Mouse (Mus musculus) intestine, postnatal 0 days (tissue): ENCODE data around the gene Kcnk18. TPM values are rescaled to one million over a fixed set of nuclear protein-coding genes. Genes with fewer than 3 reads are reported as not detected.

Experiments used
- ATAC-seq: fragments of 200-750 bp; cut with Nextera tagmentation; 2 replicates; pipeline ENCODE4 v1.8.0; 2017; ENCODE audit warnings: mild to moderate bottlenecking, moderate TSS enrichment, moderate library complexity
- H3K27ac ChIP-seq: fragments of 300-500 bp; sonication (generic); 2 replicates; pipeline ENCODE4 v1.5.1; 2014; ENCODE audit warnings: mild to moderate bottlenecking, low read depth, low read length, moderate library complexity
- H3K27me3 ChIP-seq: fragments of 300-500 bp; sonication (generic); replicated peaks from 2 replicates; pipeline ENCODE4 v1.6.1; 2014; ENCODE audit warnings: low read length, mixed read lengths; ENCODE audit not compliant: control insufficient read depth, insufficient read depth
- H3K36me3 ChIP-seq: fragments of 300-500 bp; sonication (generic); 2 replicates; pipeline ENCODE4 v1.6.1; 2014; ENCODE audit warnings: mild to moderate bottlenecking, moderate library complexity; ENCODE audit not compliant: control insufficient read depth, insufficient read depth
- H3K4me1 ChIP-seq: fragments of 300-500 bp; sonication (generic); replicated peaks from 2 replicates; pipeline ENCODE4 v1.6.1; 2014; ENCODE audit warnings: antibody characterized with exemption, low read length, mixed read lengths; ENCODE audit not compliant: control insufficient read depth, insufficient read depth
- H3K4me2 ChIP-seq: fragments of 300-500 bp; sonication (generic); replicated peaks from 2 replicates; pipeline ENCODE4 v1.6.1; 2014; ENCODE audit warnings: low read depth, mild to moderate bottlenecking, moderate library complexity
- H3K4me3 ChIP-seq: fragments of 300-500 bp; sonication (generic); 2 replicates; pipeline ENCODE4 v1.5.1; 2014; ENCODE audit warnings: low read depth, low read length
- H3K9ac ChIP-seq: fragments of 300-500 bp; sonication (generic); 2 replicates; pipeline ENCODE4 v1.6.1; 2014; ENCODE audit warnings: mild to moderate bottlenecking, low read depth, low read length
- H3K9me3 ChIP-seq: fragments of 300-500 bp; sonication (generic); 2 replicates; pipeline ENCODE4 v1.6.1; 2016; ENCODE audit warnings: mixed run types; ENCODE audit not compliant: control insufficient read depth
- CTCF ChIP-seq: sonication (generic); IDR thresholded peaks from 2 replicates; pipeline ENCODE4 v1.5.1; 2016; ENCODE audit warnings: low read depth, mild to moderate bottlenecking, control low read depth, antibody characterized with exemption, moderate library complexity
- WGBS: fragments of 180-500 bp; shearing (Covaris S2); extraction: QIAGEN DNeasy Blood & Tissue Kit; methylation state at CpG from one replicate; pipeline ENCODE4 v1.1.7; 2014; 5-methylcytosine and 5-hydroxymethylcytosine counted together
- polyA plus RNA-seq: library from polyadenylated mRNA; unstranded; fragments of >200 nt; fragmentation: Nextera tagmentation; extraction: Ambion mirVana; gene quantifications from 2 replicates; pipeline ENCODE4 v1.2.1, GENCODE M21; 2015

Kcnk18 gene
- polyA plus RNA-seq = not detected in 2 replicates

DNA sequence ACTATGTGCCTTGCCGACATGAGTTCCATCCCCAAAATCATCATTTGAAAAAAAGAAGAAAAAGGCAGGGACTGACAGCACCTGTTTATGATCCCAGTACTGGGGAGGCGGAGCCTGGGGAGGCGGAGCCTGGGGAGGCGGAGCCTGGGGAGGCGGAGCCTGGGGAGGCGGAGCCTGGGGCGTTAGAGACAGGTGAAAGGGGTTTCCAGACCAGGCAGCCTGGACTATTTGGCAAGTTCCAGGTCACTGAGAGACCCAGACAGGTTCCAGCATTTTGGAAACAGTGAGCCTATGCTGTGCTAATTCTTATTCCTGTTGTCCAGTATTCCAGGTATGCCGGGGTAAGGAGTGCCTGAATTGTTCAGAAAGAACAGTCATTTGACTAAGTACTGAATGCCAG is at the start of gene Kcnk18:
TSS of gene Kcnk18 (plus strand) at position 224 of the 400 bp plus-strand sequence.
- H3K9me3 ChIP-seq = no peaks in the 10 kb centered on the region
- H3K9ac ChIP-seq = no peak within 1 kb of the TSS
- H3K27me3 ChIP-seq = no peaks in the 10 kb centered on the region
- 79% methylated on average over 8 of the region's 8 CpGs for WGBS
- no peak within 1 kb of the TSS for H3K4me3 ChIP-seq
- H3K4me1 ChIP-seq = no peaks in the 10 kb centered on the region
- no peak for TF ChIP-seq CTCF
- ATAC-seq = no peak
- H3K4me2 ChIP-seq = no peak within 1 kb of the TSS
- H3K27ac ChIP-seq = no peak within 1 kb of the TSS
- H3K36me3 ChIP-seq = no peaks in the 10 kb centered on the region

DNA sequence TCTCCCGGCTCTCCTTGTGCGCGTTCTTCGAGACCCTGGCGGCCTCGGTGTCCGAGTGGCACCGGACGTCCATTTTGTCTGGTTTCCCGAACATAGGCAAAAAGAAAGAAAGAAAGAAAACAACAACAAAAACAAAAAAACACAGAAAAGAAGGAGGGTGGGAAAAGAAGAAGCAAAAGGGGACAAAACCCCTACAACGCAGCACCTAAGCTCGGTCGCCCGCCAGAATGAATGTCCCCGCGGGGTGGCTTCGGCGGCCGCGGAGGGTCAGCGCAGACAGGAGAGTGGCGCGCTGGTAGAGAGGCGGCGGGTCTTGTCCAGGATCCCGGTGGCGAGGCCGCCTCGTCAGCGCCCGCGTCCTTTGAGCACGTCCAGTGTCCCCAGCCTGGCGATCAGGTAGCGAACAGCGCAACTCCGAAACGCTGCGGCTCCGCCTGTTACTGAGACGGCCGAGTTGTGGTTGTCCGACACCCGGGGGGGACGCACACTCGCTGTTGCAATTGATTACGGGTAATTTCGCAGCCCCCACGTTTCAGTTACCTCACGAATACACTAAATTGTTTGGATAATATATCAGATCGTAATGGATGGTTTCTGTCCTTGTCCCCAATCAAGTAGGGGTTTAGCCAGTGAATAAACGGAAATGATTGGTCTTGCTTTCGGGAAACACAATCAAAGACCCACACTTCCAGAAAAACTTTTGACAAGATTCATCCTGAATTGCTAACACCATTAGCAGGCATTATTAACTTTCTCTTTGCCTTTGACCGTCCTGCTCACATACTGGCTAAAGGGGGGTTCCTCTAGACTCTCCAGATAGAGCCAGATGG is 48.9 kb upstream of the Kcnk18 start, which contains the start of gene Vax1:
TSS of gene Vax1 (minus strand) at position 121 of the 830 bp plus-strand sequence.
- H3K36me3 ChIP-seq = no peaks in the 10 kb centered on the region
- H3K27me3 ChIP-seq = peaks cover 92% of the 10 kb centered on the region
- no peak for TF ChIP-seq CTCF
- H3K4me1 ChIP-seq = peaks cover 7% of the 10 kb centered on the region; the same call in 1 of the 2 replicates
- under 1% methylated on average over 54 of the region's 54 CpGs for WGBS
- H3K4me3 ChIP-seq = peak within 1 kb of the TSS; percentile 39
- H3K4me2 ChIP-seq = peak within 1 kb of the TSS; percentile 59
- no peak within 1 kb of the TSS for H3K27ac ChIP-seq
- ATAC-seq = no peak
- H3K9ac ChIP-seq = no peak within 1 kb of the TSS
- H3K9me3 ChIP-seq = no peaks in the 10 kb centered on the region

DNA sequence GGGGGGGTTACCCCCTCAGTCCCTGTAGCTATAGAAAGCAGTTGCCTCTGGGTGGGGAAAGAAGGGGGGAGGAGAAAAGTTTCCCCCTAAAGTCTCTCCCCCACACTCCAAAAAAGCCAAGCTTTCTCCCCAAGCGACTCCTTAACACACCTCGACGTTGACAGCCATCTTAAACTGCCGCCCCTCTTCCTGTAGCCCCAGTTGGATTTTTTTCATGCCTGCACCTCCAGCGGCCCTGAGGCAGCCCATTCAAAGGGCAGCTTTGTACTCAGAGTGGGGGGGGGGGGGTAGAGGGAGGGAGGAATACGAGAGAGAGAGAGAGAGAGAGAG is 48.3 kb upstream of the Kcnk18 start:
- Histone ChIP-seq H3K27ac (no peak overlapping the region), H3K4me1 (peaks cover 7% of the 10 kb centered on the region; the same call in 1 of the 2 replicates), H3K36me3 (no peaks in the 10 kb centered on the region), H3K27me3 (peaks cover 93% of the 10 kb centered on the region), H3K9me3 (no peaks in the 10 kb centered on the region), H3K9ac (no peak overlapping the region), H3K4me3 (0 out of 2 replicates have a peak overlapping the region, but pooled peaks have one; percentile 39), H3K4me2 (no peak overlapping the region)
- ATAC-seq = no peak
- WGBS = 4% methylated on average over 6 of the region's 6 CpGs
- TF ChIP-seq CTCF = no peak

DNA sequence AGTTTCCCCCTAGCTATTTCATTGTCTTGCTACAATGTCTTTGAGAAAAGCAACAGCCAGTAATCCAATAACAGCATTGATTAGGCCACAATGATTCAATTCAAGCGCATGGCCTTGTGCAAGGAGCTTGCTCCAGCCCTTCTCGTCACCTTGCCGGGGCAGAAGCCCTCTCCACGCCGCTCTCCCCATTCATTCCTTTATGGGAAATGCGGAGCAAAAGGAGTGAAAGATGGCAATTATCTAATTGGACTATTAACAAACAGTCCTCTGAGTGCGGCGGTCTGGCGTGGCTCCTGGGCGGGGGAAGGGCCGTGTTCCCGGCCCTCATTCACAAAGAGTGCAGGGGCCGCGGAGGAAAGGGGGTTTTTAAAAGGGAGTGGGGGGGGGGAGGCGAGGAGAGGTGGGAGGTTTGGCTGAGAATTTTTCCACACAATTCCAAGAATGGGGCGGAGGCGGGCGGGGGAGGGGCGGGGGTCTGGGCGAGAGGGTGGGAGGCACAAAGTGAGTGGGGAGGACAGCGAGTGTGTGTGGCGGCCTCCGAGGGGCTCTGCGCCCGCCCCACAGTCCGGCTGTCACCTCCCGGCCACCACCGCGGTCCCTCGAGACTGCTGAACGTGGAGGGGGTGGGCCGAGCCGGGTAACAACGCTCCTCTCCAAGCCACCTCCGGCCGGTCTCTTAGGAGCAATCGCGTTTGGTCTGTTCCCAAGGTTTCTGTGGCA is 47.7 kb upstream of the Kcnk18 start:
- H3K4me1 ChIP-seq = peaks cover 5% of the 10 kb centered on the region; the same call in 1 of the 2 replicates
- ATAC-seq = no peak
- no peaks in the 10 kb centered on the region for H3K36me3 ChIP-seq
- TF ChIP-seq CTCF = no peak
- H3K9ac ChIP-seq = no peak overlapping the region
- peaks cover 93% of the 10 kb centered on the region for H3K27me3 ChIP-seq
- H3K9me3 ChIP-seq = no peaks in the 10 kb centered on the region
- no peak overlapping the region for H3K27ac ChIP-seq
- 2% methylated on average over 32 of the region's 38 CpGs for WGBS
- H3K4me2 ChIP-seq = no peak overlapping the region
- 0 out of 2 replicates have a peak overlapping the region, but pooled peaks have one; percentile 0 for H3K4me3 ChIP-seq

DNA sequence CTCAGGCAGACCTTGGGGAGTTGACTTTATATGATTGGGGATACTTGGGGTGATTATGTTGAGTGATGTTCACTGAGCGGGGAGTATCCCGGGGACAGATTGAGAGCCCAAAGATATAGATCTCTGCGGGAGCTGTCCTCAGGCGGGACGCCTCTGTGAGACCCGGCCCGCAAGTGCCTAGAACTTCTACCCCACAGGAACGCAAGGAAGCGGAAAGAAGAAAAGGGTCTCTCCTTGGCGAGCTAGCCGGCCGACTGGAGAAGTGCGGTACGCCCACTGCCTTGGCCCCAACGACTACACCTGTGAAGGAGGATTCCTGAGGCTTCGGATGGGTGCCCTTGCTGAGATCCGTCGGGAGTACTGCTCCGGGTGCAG is 47.2 kb upstream of the Kcnk18 start:
- H3K36me3 ChIP-seq = no peaks in the 10 kb centered on the region
- H3K9ac ChIP-seq = no peak overlapping the region
- H3K4me2 ChIP-seq = no peak overlapping the region
- H3K27ac ChIP-seq = no peak overlapping the region
- under 1% methylated on average over 19 of the region's 19 CpGs for WGBS
- no peak for TF ChIP-seq CTCF
- ATAC-seq = no peak
- 0 out of 2 replicates have a peak overlapping the region, but pooled peaks have one; percentile 0 for H3K4me3 ChIP-seq
- H3K4me1 ChIP-seq = peaks cover 2% of the 10 kb centered on the region; the same call in 1 of the 2 replicates
- H3K9me3 ChIP-seq = no peaks in the 10 kb centered on the region
- H3K27me3 ChIP-seq = peaks cover 93% of the 10 kb centered on the region

DNA sequence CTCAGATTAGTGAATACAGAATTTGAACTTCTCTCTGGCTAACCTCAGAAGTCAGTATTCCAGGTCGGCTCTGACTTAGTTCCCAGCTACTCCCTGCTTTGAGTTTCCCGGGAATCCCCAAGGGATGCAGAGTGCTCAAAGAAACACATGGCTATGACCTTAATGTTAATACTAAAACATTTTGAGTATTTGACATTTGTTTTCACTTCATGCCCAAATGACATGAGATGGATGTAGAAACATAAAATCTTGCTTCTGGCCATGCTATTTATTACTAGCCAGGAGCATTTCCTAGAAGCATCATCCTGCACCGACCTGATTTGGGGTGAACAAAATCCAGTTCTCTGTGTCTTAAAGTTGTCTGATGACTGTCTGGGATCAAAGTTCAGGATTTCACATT is 46.2 kb upstream of the Kcnk18 start:
- 2% methylated on average over 3 of the region's 3 CpGs for WGBS
- H3K27ac ChIP-seq = no peak overlapping the region
- no peak overlapping the region for H3K4me3 ChIP-seq
- peaks cover 2% of the 10 kb centered on the region; the same call in 1 of the 2 replicates for H3K4me1 ChIP-seq
- ATAC-seq = no peak
- no peaks in the 10 kb centered on the region for H3K9me3 ChIP-seq
- TF ChIP-seq CTCF = no peak
- H3K27me3 ChIP-seq = peaks cover 91% of the 10 kb centered on the region
- H3K4me2 ChIP-seq = no peak overlapping the region
- no peaks in the 10 kb centered on the region for H3K36me3 ChIP-seq
- no peak overlapping the region for H3K9ac ChIP-seq
